Mouse (Mus musculus): Measurements from ENCODE around the gene Slc7a14. TPM values are rescaled to one million over a fixed set of nuclear protein-coding genes. Genes with fewer than 3 reads are reported as not detected.

The Slc7a14 gene
- total RNA-seq (2023) = 0.12 TPM

GRCm38 (mm10) chr3:31309934-31310787 is at the start of gene Slc7a14:
Gene Slc7a14, minus strand, starts transcription at chr3:31310378.

Other genes starting within 250 kb of the Slc7a14 start
- gene Skil, start 215.3 kb downstream of the Slc7a14 start, total RNA-seq (2023) = 149 TPM
- not detected for gene Cldn11, start 160.5 kb downstream of the Slc7a14 start, total RNA-seq (2023)

Measured in CD8-positive naive resting alpha-beta T cell, adult 57 days (primary cell).